ENCODE assay signal across 8 mouse cellular contexts in the genomic region with DNA sequence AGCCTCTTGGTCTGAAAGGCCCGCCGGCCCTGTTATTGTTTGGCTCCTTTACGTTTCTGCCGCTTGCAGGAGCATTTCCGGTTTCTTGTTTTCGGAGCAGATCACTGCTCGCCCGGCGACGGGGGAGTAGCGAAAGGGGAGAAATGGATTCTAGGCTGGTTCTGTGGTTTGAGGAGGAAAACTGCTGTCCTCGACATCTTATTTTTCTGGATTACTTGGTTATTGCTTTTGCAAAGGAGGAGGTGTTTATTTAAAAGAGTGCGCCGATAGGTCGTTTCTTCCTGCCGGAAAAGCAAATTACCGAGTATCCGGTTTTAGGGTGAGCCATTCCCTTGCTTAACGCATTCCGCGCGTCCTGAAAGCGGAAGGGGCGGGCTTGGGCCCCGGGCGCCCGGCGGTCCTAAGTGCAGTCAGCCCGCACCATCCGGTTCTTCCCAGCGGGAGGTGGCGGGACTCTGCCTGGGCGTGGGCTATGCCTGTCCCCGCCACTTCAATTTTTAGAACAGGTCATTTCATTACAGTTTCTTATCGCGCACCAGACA. TPM values are rescaled to one million over a fixed set of nuclear protein-coding genes. Genes with fewer than 3 reads are reported as not detected.
DNase-seq lines count a peak whose midpoint lies in the region; ATAC-seq and TF ChIP-seq lines count a peak whose summit lies in the region.

No protein-coding gene starts in this region.

- peak overlapping the region; percentile 80 for H3K27ac ChIP-seq in embryonic facial prominence, embryonic 11.5 days (replicated peaks; ENCODE audit: low read depth, low read length)
- peak overlapping the region; percentile 97 for H3K27ac ChIP-seq in limb, embryonic 12.5 days
- peak overlapping the region; percentile 93 for H3K27ac ChIP-seq in midbrain, embryonic 15.5 days
- peak overlapping the region; percentile 94 for H3K27ac ChIP-seq in spleen, adult 2 months (ENCODE audit: insufficient read depth, low read length)

- H3K36me3 ChIP-seq in embryonic facial prominence, embryonic 11.5 days (replicated peaks; ENCODE audit: control insufficient read depth, insufficient read depth, low read depth, low read length): no peaks in the 10 kb centered on the region
- peaks cover 29% of the 10 kb centered on the region for H3K36me3 ChIP-seq in limb, embryonic 12.5 days
- H3K36me3 ChIP-seq in midbrain, embryonic 15.5 days (replicated peaks): no peaks in the 10 kb centered on the region
- H3K36me3 ChIP-seq in spleen, adult 2 months (ENCODE audit: control insufficient read depth, insufficient read depth, low read length): no peaks in the 10 kb centered on the region

- WGBS in embryonic facial prominence, embryonic 11.5 days: 0% methylated on average over 36 of the region's 36 CpGs
- WGBS in limb, embryonic 12.5 days: 1% methylated on average over 36 of the region's 36 CpGs
- 0% methylated on average over 36 of the region's 36 CpGs for WGBS in midbrain, embryonic 15.5 days
- WGBS in spleen, adult 2 months: under 1% methylated on average over 36 of the region's 36 CpGs

- H3K27me3 ChIP-seq in embryonic facial prominence, embryonic 11.5 days (ENCODE audit: control insufficient read depth, insufficient read depth, low read length): no peaks in the 10 kb centered on the region
- no peaks in the 10 kb centered on the region for H3K27me3 ChIP-seq in limb, embryonic 12.5 days
- H3K27me3 ChIP-seq in midbrain, embryonic 15.5 days (replicated peaks): no peaks in the 10 kb centered on the region
- H3K27me3 ChIP-seq in spleen, adult 2 months (ENCODE audit: control insufficient read depth, insufficient read depth, low read length): no peaks in the 10 kb centered on the region

- H3K4me1 ChIP-seq in embryonic facial prominence, embryonic 11.5 days (ENCODE audit: control insufficient read depth, insufficient read depth, low read length): peaks cover 7% of the 10 kb centered on the region
- H3K4me1 ChIP-seq in limb, embryonic 12.5 days (replicated peaks): peaks cover 30% of the 10 kb centered on the region
- H3K4me1 ChIP-seq in midbrain, embryonic 15.5 days: peaks cover 41% of the 10 kb centered on the region
- H3K4me1 ChIP-seq in spleen, adult 2 months (ENCODE audit: control insufficient read depth, insufficient read depth, insufficient read length): peaks cover 15% of the 10 kb centered on the region; the same call in 1 of the 2 replicates

- H3K9ac ChIP-seq in embryonic facial prominence, embryonic 11.5 days (replicated peaks; ENCODE audit: low read length): peak overlapping the region; percentile 84
- peak overlapping the region; percentile 83 for H3K9ac ChIP-seq in limb, embryonic 12.5 days (replicated peaks)
- peak overlapping the region; percentile 68 for H3K9ac ChIP-seq in midbrain, embryonic 15.5 days

- H3K4me2 ChIP-seq in embryonic facial prominence, embryonic 11.5 days (ENCODE audit: low read depth, low read length): peak overlapping the region; percentile 69
- H3K4me2 ChIP-seq in limb, embryonic 12.5 days: peak overlapping the region; percentile 89
- peak overlapping the region; percentile 85 for H3K4me2 ChIP-seq in midbrain, embryonic 15.5 days

- no peaks in the 10 kb centered on the region for H3K9me3 ChIP-seq in embryonic facial prominence, embryonic 11.5 days (replicated peaks; ENCODE audit: control insufficient read depth, low read length)
- H3K9me3 ChIP-seq in limb, embryonic 12.5 days: no peaks in the 10 kb centered on the region
- no peaks in the 10 kb centered on the region for H3K9me3 ChIP-seq in midbrain, embryonic 15.5 days

- no peak for TF ChIP-seq POLR2A in spleen, adult 2 months (IDR thresholded peaks at IDR 0.05; ENCODE audit: low read depth, low read length)

- TF ChIP-seq CTCF in spleen, adult 2 months (IDR thresholded peaks at IDR 0.05; ENCODE audit: extremely low read depth, insufficient read depth, insufficient read length, insufficient replicate concordance): no peak

- peak; percentile 74 for ATAC-seq in embryonic facial prominence, embryonic 11.5 days (replicated peaks; ENCODE audit: insufficient number of reproducible peaks, low FRiP score, low TSS enrichment, low read depth)
- ATAC-seq in granulocyte monocyte progenitor cell, adult 5-6 weeks (replicated peaks; ENCODE audit: poor library complexity, severe bottlenecking): peak; percentile 57
- ATAC-seq in limb, embryonic 12.5 days (ENCODE audit: insufficient number of reproducible peaks, insufficient read depth, low FRiP score, low TSS enrichment, low read depth): peak; percentile 73
- peak; percentile 84 for ATAC-seq in midbrain, embryonic 15.5 days (replicated peaks)

- H3K4me3 ChIP-seq in embryonic facial prominence, embryonic 11.5 days (ENCODE audit: low read depth, low read length): peak overlapping the region; percentile 65
- peak overlapping the region; percentile 84 for H3K4me3 ChIP-seq in limb, embryonic 12.5 days (replicated peaks)
- H3K4me3 ChIP-seq in midbrain, embryonic 15.5 days: peak overlapping the region; percentile 86
- peak overlapping the region; percentile 77 for H3K4me3 ChIP-seq in spleen, adult 2 months (ENCODE audit: extremely low read depth, insufficient read depth, insufficient read length)

- peak; percentile 95 for DNase-seq in 3134 (ENCODE audit: extremely low read depth, insufficient read length, low spot score)
- DNase-seq in adrenal gland, postnatal 14 days: peak; percentile 95
- peak; percentile 98 for DNase-seq in embryonic facial prominence, embryonic 11.5 days (ENCODE audit: low spot score)
- peak; percentile 92 for DNase-seq in kidney, adult 11 months
- DNase-seq in spleen, adult 2 months (ENCODE audit: low read depth in 1 of 2, low spot score in 2 of 2): peak; percentile 73 to 83

RNA-seq across cellular contexts. Expression of gene Trp53, which starts 1.1 kb away (rescaled TPM):
- 66.4 and 78.4 TPM in 2 replicates for total RNA-seq in adrenal gland, postnatal 14 days (2021)
- polyA plus RNA-seq in embryonic facial prominence, embryonic 11.5 days (2014; fragmentation: Nextera tagmentation; extraction: Ambion mirVana): 200 and 215 TPM in 2 replicates
- 215 and 226 TPM in 2 replicates for total RNA-seq in granulocyte monocyte progenitor cell, adult 5-6 weeks (2014; fragmentation: Nextera tagmentation)
- total RNA-seq in granulocyte monocyte progenitor cell, adult 5-6 weeks (2017): 56.8 and 58.0 TPM in 2 replicates
- 175 and 180 TPM in 2 replicates for polyA plus RNA-seq in limb, embryonic 12.5 days (2016; fragmentation: Nextera tagmentation; extraction: Ambion mirVana)
- 60.4 and 70.1 TPM in 2 replicates for polyA plus RNA-seq in midbrain, embryonic 15.5 days (2015; fragmentation: Nextera tagmentation; extraction: Ambion mirVana)
- 105 and 144 TPM in 2 replicates for polyA plus RNA-seq in spleen, adult 2 months (2012; rRNA removed)

RNA-seq across cellular contexts. Expression of gene Wrap53, which starts 1.2 kb away (rescaled TPM):
- 9.2 and 10.1 TPM in 2 replicates for total RNA-seq in adrenal gland, postnatal 14 days (2021)
- polyA plus RNA-seq in embryonic facial prominence, embryonic 11.5 days (2014; fragmentation: Nextera tagmentation; extraction: Ambion mirVana): 40.2 and 40.9 TPM in 2 replicates
- total RNA-seq in granulocyte monocyte progenitor cell, adult 5-6 weeks (2014; fragmentation: Nextera tagmentation): 8.0 and 18.8 TPM in 2 replicates
- total RNA-seq in granulocyte monocyte progenitor cell, adult 5-6 weeks (2017): 6.5 and 11.3 TPM in 2 replicates
- 35.8 and 39.0 TPM in 2 replicates for polyA plus RNA-seq in limb, embryonic 12.5 days (2016; fragmentation: Nextera tagmentation; extraction: Ambion mirVana)
- polyA plus RNA-seq in midbrain, embryonic 15.5 days (2015; fragmentation: Nextera tagmentation; extraction: Ambion mirVana): 21.4 and 23.2 TPM in 2 replicates
- 15.6 and 21.3 TPM in 2 replicates for polyA plus RNA-seq in spleen, adult 2 months (2012; rRNA removed)

RNA-seq across cellular contexts. Expression of gene Efnb3, which starts 21.2 kb away (rescaled TPM):
- 1.5 and 2.0 TPM in 2 replicates for total RNA-seq in adrenal gland, postnatal 14 days (2021)
- 11.2 and 11.3 TPM in 2 replicates for polyA plus RNA-seq in embryonic facial prominence, embryonic 11.5 days (2014; fragmentation: Nextera tagmentation; extraction: Ambion mirVana)
- total RNA-seq in granulocyte monocyte progenitor cell, adult 5-6 weeks (2014; fragmentation: Nextera tagmentation): not detected in 2 replicates
- total RNA-seq in granulocyte monocyte progenitor cell, adult 5-6 weeks (2017): not detected in 2 replicates
- 53.3 and 54.3 TPM in 2 replicates for polyA plus RNA-seq in limb, embryonic 12.5 days (2016; fragmentation: Nextera tagmentation; extraction: Ambion mirVana)
- 178 and 188 TPM in 2 replicates for polyA plus RNA-seq in midbrain, embryonic 15.5 days (2015; fragmentation: Nextera tagmentation; extraction: Ambion mirVana)
- 1.1 and 1.2 TPM in 2 replicates for polyA plus RNA-seq in spleen, adult 2 months (2012; rRNA removed)

RNA-seq across cellular contexts. Expression of gene Atp1b2, which starts 24.5 kb away (rescaled TPM):
- total RNA-seq in adrenal gland, postnatal 14 days (2021): 37.4 and 39.7 TPM in 2 replicates
- polyA plus RNA-seq in embryonic facial prominence, embryonic 11.5 days (2014; fragmentation: Nextera tagmentation; extraction: Ambion mirVana): 5.2 and 6.0 TPM in 2 replicates
- 1.7 and 3.0 TPM in 2 replicates for total RNA-seq in granulocyte monocyte progenitor cell, adult 5-6 weeks (2014; fragmentation: Nextera tagmentation)
- 0.10 TPM in 1 of 2 replicates, not detected in the other for total RNA-seq in granulocyte monocyte progenitor cell, adult 5-6 weeks (2017)
- polyA plus RNA-seq in limb, embryonic 12.5 days (2016; fragmentation: Nextera tagmentation; extraction: Ambion mirVana): 3.0 and 4.8 TPM in 2 replicates
- 60.0 and 60.9 TPM in 2 replicates for polyA plus RNA-seq in midbrain, embryonic 15.5 days (2015; fragmentation: Nextera tagmentation; extraction: Ambion mirVana)
- 10.7 and 11.2 TPM in 2 replicates for polyA plus RNA-seq in spleen, adult 2 months (2012; rRNA removed)

RNA-seq across cellular contexts. Expression of gene Dnah2, which starts 32.3 kb away (rescaled TPM):
- total RNA-seq in adrenal gland, postnatal 14 days (2021): 0.22 and 0.49 TPM in 2 replicates
- 1.5 and 2.1 TPM in 2 replicates for polyA plus RNA-seq in embryonic facial prominence, embryonic 11.5 days (2014; fragmentation: Nextera tagmentation; extraction: Ambion mirVana)
- 0.11 and 3.5 TPM in 2 replicates for total RNA-seq in granulocyte monocyte progenitor cell, adult 5-6 weeks (2014; fragmentation: Nextera tagmentation)
- not detected in 2 replicates for total RNA-seq in granulocyte monocyte progenitor cell, adult 5-6 weeks (2017)
- polyA plus RNA-seq in limb, embryonic 12.5 days (2016; fragmentation: Nextera tagmentation; extraction: Ambion mirVana): 1.9 and 3.3 TPM in 2 replicates
- polyA plus RNA-seq in midbrain, embryonic 15.5 days (2015; fragmentation: Nextera tagmentation; extraction: Ambion mirVana): 4.5 and 5.7 TPM in 2 replicates
- 0.29 and 0.31 TPM in 2 replicates for polyA plus RNA-seq in spleen, adult 2 months (2012; rRNA removed)

Comparison
In these comparisons a context has a peak if more than half of its experiments do, and no peak if none do; other contexts are left out.
1. Peak in every context shown above with its lines: DNase-seq, ATAC-seq, H3K4me3 ChIP-seq and H3K27ac ChIP-seq.